Mouse (Mus musculus): ENCODE measurements around the gene Myl7.
"Not testable (repeated sequence)": the region's sequence is repeated elsewhere in the genome, so short reads cannot be mapped to it uniquely, and the experiment has no call there.

Gene Myl7

GRCm38 (mm10) chr11:5902390-5902789, 3.8 kb upstream of the Myl7 start:
- DNase-seq, result no peak

GRCm38 (mm10) chr11:5901950-5902349, 3.4 kb upstream of the Myl7 start:
- DNase-seq, result peak; percentile 91

- DNase-seq, result no peak
These were observed 2.7 kb upstream of the Myl7 start for GRCm38 (mm10) chr11:5901320-5901719.

GRCm38 (mm10) chr11:5899286-5899685, 704 bp upstream of the Myl7 start:
- no peak for DNase-seq

GRCm38 (mm10) chr11:5897839-5898238, 743 bp downstream of the Myl7 start:
- peak; percentile 59 for DNase-seq

- no peak for DNase-seq
These were observed 1.4 kb downstream of the Myl7 start for GRCm38 (mm10) chr11:5897230-5897629.

- DNase-seq, result no peak
These were observed 4.8 kb downstream of the Myl7 start for GRCm38 (mm10) chr11:5893807-5894206.

GRCm38 (mm10) chr11:5892810-5893368, 5.7 kb downstream of the Myl7 start:
- DNase-seq, result no peak

- DNase-seq, result no peak
These were observed 6.4 kb downstream of the Myl7 start for GRCm38 (mm10) chr11:5892151-5892591.

- DNase-seq, result not testable (repeated sequence)
These were observed 10.0 kb downstream of the Myl7 start for GRCm38 (mm10) chr11:5888563-5888962.

GRCm38 (mm10) chr11:5887250-5887649, 11.3 kb downstream of the Myl7 start:
- peak; percentile 68 for DNase-seq

GRCm38 (mm10) chr11:5886187-5886586, 12.4 kb downstream of the Myl7 start:
- peak; percentile 87 for DNase-seq

- DNase-seq, result no peak
These were observed 16.1 kb downstream of the Myl7 start for GRCm38 (mm10) chr11:5882518-5882917.

GRCm38 (mm10) chr11:5879905-5880304, 18.7 kb downstream of the Myl7 start:
- DNase-seq, result peak; percentile 72

GRCm38 (mm10) chr11:5878661-5879060, 19.9 kb downstream of the Myl7 start:
- no peak for DNase-seq

- peak; percentile 99 for DNase-seq
These were observed 20.6 kb downstream of the Myl7 start, which contains the start of gene Pold2 for GRCm38 (mm10) chr11:5877921-5878526. Pold2 (minus strand) TSS chr11:5878292.

- DNase-seq, result no peak
These were observed 21.2 kb downstream of the Myl7 start for GRCm38 (mm10) chr11:5877421-5877820.

- no peak for DNase-seq
These were observed 25.4 kb downstream of the Myl7 start for GRCm38 (mm10) chr11:5873192-5873591.

- no peak for DNase-seq
These were observed 25.9 kb downstream of the Myl7 start for GRCm38 (mm10) chr11:5872707-5873106.

GRCm38 (mm10) chr11:5870069-5870468, 28.5 kb downstream of the Myl7 start:
- DNase-seq, result no peak

- no peak for DNase-seq
These were observed 29.3 kb downstream of the Myl7 start for GRCm38 (mm10) chr11:5869331-5869730.

GRCm38 (mm10) chr11:5868324-5868723, 30.3 kb downstream of the Myl7 start:
- no peak for DNase-seq

- DNase-seq, result no peak
These were observed 31.4 kb downstream of the Myl7 start for GRCm38 (mm10) chr11:5867196-5867595.

GRCm38 (mm10) chr11:5862394-5863105, 36.0 kb downstream of the Myl7 start:
- DNase-seq, result no peak
